Mouse (Mus musculus): ENCODE results near the gene Tnfrsf1a. TPM values are rescaled to one million over a fixed set of nuclear protein-coding genes. Genes with fewer than 3 reads are reported as not detected.

Tnfrsf1a gene
- total and polyA plus RNA-seq, 3 experiments: 0.04 TPM; not detected in 2

GRCm38 (mm10) chr6:125377042-125377441 lies 27.9 kb downstream of the Tnfrsf1a start:
- Histone ChIP-seq H3K27me3 (ENCODE audit: insufficient read depth, low read length) (no peaks in the 10 kb centered on the region), H3K4me1 (ENCODE audit: insufficient read depth, low read depth, low read length) (no peaks in the 10 kb centered on the region; the same call in 1 of the 2 replicates), H3K36me3 (replicated peaks) (no peaks in the 10 kb centered on the region), H3K9me3 (replicated peaks) (peaks cover 87% of the 10 kb centered on the region), H3K4me3 (ENCODE audit: low read depth, low read length) (no peak overlapping the region)
- TF ChIP-seq GATA1 (IDR thresholded peaks at IDR 0.05; ENCODE audit: borderline replicate concordance, low read length) (no peak), CTCF (IDR thresholded peaks at IDR 0.05; ENCODE audit: low read depth, low read length) (no peak), POLR2AphosphoS5 (IDR thresholded peaks at IDR 0.05; ENCODE audit: insufficient replicate concordance, low read depth, low read length) (no peak), GATA2 (IDR thresholded peaks at IDR 0.05; ENCODE audit: borderline replicate concordance, low read depth, low read length) (no peak), TAL1 (conservative IDR thresholded peaks at IDR 0.05; ENCODE audit: low read depth, low read length) (no peak)
- DNase-seq (ENCODE audit: low spot score) (no peak), ATAC-seq (ENCODE audit: extremely low read depth, insufficient number of reproducible peaks, low FRiP score, poor library complexity, severe bottlenecking) (no peak)

- H3K36me3 ChIP-seq (replicated peaks): no peaks in the 10 kb centered on the region
- ATAC-seq (ENCODE audit: extremely low read depth, insufficient number of reproducible peaks, low FRiP score, poor library complexity, severe bottlenecking) (no peak), DNase-seq (ENCODE audit: low spot score) (no peak)
- TF ChIP-seq GATA1 (IDR thresholded peaks at IDR 0.05; ENCODE audit: borderline replicate concordance, low read length): no peak
- no peak for TF ChIP-seq GATA2 (IDR thresholded peaks at IDR 0.05; ENCODE audit: borderline replicate concordance, low read depth, low read length)
- H3K4me3 ChIP-seq (ENCODE audit: low read depth, low read length): no peak overlapping the region
- peaks cover 87% of the 10 kb centered on the region for H3K9me3 ChIP-seq (replicated peaks)
- no peaks in the 10 kb centered on the region for H3K27me3 ChIP-seq (ENCODE audit: insufficient read depth, low read length)
- no peaks in the 10 kb centered on the region; the same call in 1 of the 2 replicates for H3K4me1 ChIP-seq (ENCODE audit: insufficient read depth, low read depth, low read length)
These were observed 28.7 kb downstream of the Tnfrsf1a start for GRCm38 (mm10) chr6:125377582-125378451.

- Histone ChIP-seq H3K4me3 (ENCODE audit: low read depth, low read length) (no peak overlapping the region), H3K36me3 (replicated peaks) (no peaks in the 10 kb centered on the region), H3K9me3 (replicated peaks) (peaks cover 85% of the 10 kb centered on the region), H3K27me3 (ENCODE audit: insufficient read depth, low read length) (no peaks in the 10 kb centered on the region), H3K4me1 (ENCODE audit: insufficient read depth, low read depth, low read length) (no peaks in the 10 kb centered on the region; the same call in 1 of the 2 replicates)
- TF ChIP-seq POLR2AphosphoS5 (IDR thresholded peaks at IDR 0.05; ENCODE audit: insufficient replicate concordance, low read depth, low read length): no peak
- no peak for TF ChIP-seq GATA1 (IDR thresholded peaks at IDR 0.05; ENCODE audit: borderline replicate concordance, low read length)
- TF ChIP-seq CTCF (IDR thresholded peaks at IDR 0.05; ENCODE audit: low read depth, low read length): no peak
- TF ChIP-seq TAL1 (conservative IDR thresholded peaks at IDR 0.05; ENCODE audit: low read depth, low read length): no peak
- TF ChIP-seq GATA2 (IDR thresholded peaks at IDR 0.05; ENCODE audit: borderline replicate concordance, low read depth, low read length): no peak
- DNase-seq (ENCODE audit: low spot score) (no peak), ATAC-seq (ENCODE audit: extremely low read depth, insufficient number of reproducible peaks, low FRiP score, poor library complexity, severe bottlenecking) (no peak)
These were observed 29.5 kb downstream of the Tnfrsf1a start for GRCm38 (mm10) chr6:125378621-125379020.

GRCm38 (mm10) chr6:125379781-125380180 lies 30.6 kb downstream of the Tnfrsf1a start:
- Histone ChIP-seq H3K4me1 (ENCODE audit: insufficient read depth, low read depth, low read length) (no peaks in the 10 kb centered on the region; the same call in 1 of the 2 replicates), H3K27me3 (ENCODE audit: insufficient read depth, low read length) (no peaks in the 10 kb centered on the region), H3K9me3 (replicated peaks) (peaks cover 84% of the 10 kb centered on the region), H3K4me3 (ENCODE audit: low read depth, low read length) (no peak overlapping the region), H3K36me3 (replicated peaks) (no peaks in the 10 kb centered on the region)
- TF ChIP-seq CTCF (IDR thresholded peaks at IDR 0.05; ENCODE audit: low read depth, low read length) (no peak), POLR2AphosphoS5 (IDR thresholded peaks at IDR 0.05; ENCODE audit: insufficient replicate concordance, low read depth, low read length) (no peak), GATA2 (IDR thresholded peaks at IDR 0.05; ENCODE audit: borderline replicate concordance, low read depth, low read length) (no peak), TAL1 (conservative IDR thresholded peaks at IDR 0.05; ENCODE audit: low read depth, low read length) (no peak), GATA1 (IDR thresholded peaks at IDR 0.05; ENCODE audit: borderline replicate concordance, low read length) (no peak)
- ATAC-seq (ENCODE audit: extremely low read depth, insufficient number of reproducible peaks, low FRiP score, poor library complexity, severe bottlenecking) (no peak), DNase-seq (ENCODE audit: low spot score) (no peak)

GRCm38 (mm10) chr6:125380372-125381360 lies 31.5 kb downstream of the Tnfrsf1a start, which contains the start of gene Plekhg6:
Gene Plekhg6 (minus strand): TSS chr6:125380793.
- H3K36me3 ChIP-seq (replicated peaks): no peaks in the 10 kb centered on the region
- DNase-seq (ENCODE audit: low spot score) (no peak), ATAC-seq (ENCODE audit: extremely low read depth, insufficient number of reproducible peaks, low FRiP score, poor library complexity, severe bottlenecking) (no peak)
- H3K27me3 ChIP-seq (ENCODE audit: insufficient read depth, low read length): no peaks in the 10 kb centered on the region
- TF ChIP-seq GATA2 (IDR thresholded peaks at IDR 0.05; ENCODE audit: borderline replicate concordance, low read depth, low read length): no peak
- TF ChIP-seq CTCF (IDR thresholded peaks at IDR 0.05; ENCODE audit: low read depth, low read length): no peak
- no peak for TF ChIP-seq POLR2AphosphoS5 (IDR thresholded peaks at IDR 0.05; ENCODE audit: insufficient replicate concordance, low read depth, low read length)
- TF ChIP-seq TAL1 (conservative IDR thresholded peaks at IDR 0.05; ENCODE audit: low read depth, low read length): no peak
- TF ChIP-seq GATA1 (IDR thresholded peaks at IDR 0.05; ENCODE audit: borderline replicate concordance, low read length): no peak
- no peaks in the 10 kb centered on the region; the same call in 1 of the 2 replicates for H3K4me1 ChIP-seq (ENCODE audit: insufficient read depth, low read depth, low read length)
- H3K9me3 ChIP-seq (replicated peaks): peaks cover 85% of the 10 kb centered on the region
- H3K4me3 ChIP-seq (ENCODE audit: low read depth, low read length): peak within 1 kb of the TSS; percentile 28; the same call in 1 of the 2 replicates
